Mouse (Mus musculus) layer of hippocampus, postnatal 14 days (tissue): Measurements from ENCODE around the gene P3h2. TPM values are rescaled to one million over a fixed set of nuclear protein-coding genes. Genes with fewer than 3 reads are reported as not detected.

ENCODE experiments used
- DNase-seq, 2 experiments: peaks; one replicate each; pipeline ENCODE4 v3.0.0; 2021 to 2022; ENCODE audit warnings: low spot score in 2 of 2, mixed read lengths in 1 of 2
- long read RNA-seq, 2 experiments: library from polyadenylated mRNA; stranded (forward); transcript quantifications; one replicate each; pipeline ENCODE4 v2.0.0; 2021
- total RNA-seq, 2 experiments: library from RNA; stranded (reverse); gene quantifications; 2 replicates each; pipeline ENCODE4 v1.2.3; 2021

The P3h2 gene
- 1 to 10 TPM; 4.2 to 4.4 TPM for total RNA-seq
- long read RNA-seq, experiment 1, partial matches to known transcripts, result 1 of 2 reads
- long read RNA-seq, experiment 1, other reads (novel, unspliced or antisense), result 1 of 2 reads
- long read RNA-seq, experiment 2, partial matches to known transcripts, result 1 of 5 reads
- long read RNA-seq, experiment 2, other reads (novel, unspliced or antisense), result 1 of 5 reads

GRCm38 (mm10) chr16:26105115-26105974 is at the start of gene P3h2:
P3h2 (minus strand) TSS chr16:26105784.
- DNase-seq, result peak; percentile 40 to 55

- DNase-seq, result no peak
These were observed 46.7 kb upstream of the P3h2 start for GRCm38 (mm10) chr16:26152258-26152657.

- no peak for DNase-seq
These were observed 45.4 kb upstream of the P3h2 start for GRCm38 (mm10) chr16:26150943-26151342.

GRCm38 (mm10) chr16:26146853-26147252 is 41.3 kb upstream of the P3h2 start:
- DNase-seq, result no peak

GRCm38 (mm10) chr16:26131126-26131525 is 25.5 kb upstream of the P3h2 start:
- no peak for DNase-seq

GRCm38 (mm10) chr16:26106618-26107017 is 1.0 kb upstream of the P3h2 start:
- no peak for DNase-seq

GRCm38 (mm10) chr16:26106041-26106617 is 545 bp upstream of the P3h2 start:
- no peak for DNase-seq

- no peak for DNase-seq
These were observed 1.3 kb downstream of the P3h2 start for GRCm38 (mm10) chr16:26104274-26104673.

- no peak for DNase-seq
These were observed 2.7 kb downstream of the P3h2 start for GRCm38 (mm10) chr16:26102856-26103255.

- DNase-seq, result no peak
These were observed 5.4 kb downstream of the P3h2 start for GRCm38 (mm10) chr16:26100167-26100566.

GRCm38 (mm10) chr16:26095696-26096284 is 9.8 kb downstream of the P3h2 start:
- no peak for DNase-seq

- DNase-seq, result no peak
These were observed 11.7 kb downstream of the P3h2 start for GRCm38 (mm10) chr16:26093888-26094287.

- DNase-seq, result no peak
These were observed 16.6 kb downstream of the P3h2 start for GRCm38 (mm10) chr16:26088976-26089375.

GRCm38 (mm10) chr16:26088240-26088639 is 17.3 kb downstream of the P3h2 start:
- no peak for DNase-seq

GRCm38 (mm10) chr16:26086955-26087354 is 18.6 kb downstream of the P3h2 start:
- no peak for DNase-seq

- no peak for DNase-seq
These were observed 20.4 kb downstream of the P3h2 start for GRCm38 (mm10) chr16:26085160-26085559.

- DNase-seq, result no peak
These were observed 22.8 kb downstream of the P3h2 start for GRCm38 (mm10) chr16:26082831-26083230.

- DNase-seq, result no peak
These were observed 23.2 kb downstream of the P3h2 start for GRCm38 (mm10) chr16:26082391-26082790.

- no peak for DNase-seq
These were observed 26.6 kb downstream of the P3h2 start for GRCm38 (mm10) chr16:26078923-26079351.

GRCm38 (mm10) chr16:26078100-26078422 is 27.5 kb downstream of the P3h2 start:
- no peak for DNase-seq

- DNase-seq, result no peak
These were observed 28.1 kb downstream of the P3h2 start for GRCm38 (mm10) chr16:26077246-26078099.
